Mouse (Mus musculus) telencephalon, adult 2 months (tissue): ENCODE measurements around the gene Slc35b1.

Experiments used
- DNase-seq: peaks from one replicate; pipeline ENCODE4 v3.0.0-alpha.2; 2011; ENCODE audit warnings: low read depth, low spot score

Slc35b1 gene

DNA sequence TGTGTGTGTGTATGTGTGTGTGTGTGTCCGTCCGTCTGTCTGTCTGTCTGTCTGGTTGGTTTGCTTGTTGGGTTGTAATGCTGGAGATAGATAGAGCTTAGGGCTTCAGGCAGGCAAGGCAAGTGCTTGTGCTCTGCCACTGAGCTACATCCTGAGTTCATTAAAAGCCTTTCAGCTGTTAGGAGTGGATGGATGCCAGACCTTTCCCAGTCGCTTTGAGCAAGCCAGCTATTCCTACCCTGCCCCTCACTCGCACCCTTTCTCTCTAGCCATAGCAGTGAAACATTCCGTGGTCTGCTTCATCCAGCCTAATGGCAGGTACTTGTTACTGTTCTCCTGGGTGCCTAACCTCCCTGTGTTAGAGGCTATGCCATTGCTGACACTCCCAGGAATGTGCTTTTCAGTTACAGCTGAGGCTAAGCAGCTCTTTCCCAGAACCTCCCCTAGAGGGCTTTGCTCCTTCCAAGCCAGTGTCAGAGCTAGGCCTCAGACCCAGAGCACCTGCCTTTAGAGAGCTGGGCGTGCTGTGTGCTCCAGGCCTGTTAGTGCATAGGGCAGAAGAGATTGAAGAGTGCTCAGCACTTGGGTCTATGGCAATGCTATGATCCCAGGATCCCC, 18.1 kb upstream of the Slc35b1 start:
- no peak for DNase-seq

DNA sequence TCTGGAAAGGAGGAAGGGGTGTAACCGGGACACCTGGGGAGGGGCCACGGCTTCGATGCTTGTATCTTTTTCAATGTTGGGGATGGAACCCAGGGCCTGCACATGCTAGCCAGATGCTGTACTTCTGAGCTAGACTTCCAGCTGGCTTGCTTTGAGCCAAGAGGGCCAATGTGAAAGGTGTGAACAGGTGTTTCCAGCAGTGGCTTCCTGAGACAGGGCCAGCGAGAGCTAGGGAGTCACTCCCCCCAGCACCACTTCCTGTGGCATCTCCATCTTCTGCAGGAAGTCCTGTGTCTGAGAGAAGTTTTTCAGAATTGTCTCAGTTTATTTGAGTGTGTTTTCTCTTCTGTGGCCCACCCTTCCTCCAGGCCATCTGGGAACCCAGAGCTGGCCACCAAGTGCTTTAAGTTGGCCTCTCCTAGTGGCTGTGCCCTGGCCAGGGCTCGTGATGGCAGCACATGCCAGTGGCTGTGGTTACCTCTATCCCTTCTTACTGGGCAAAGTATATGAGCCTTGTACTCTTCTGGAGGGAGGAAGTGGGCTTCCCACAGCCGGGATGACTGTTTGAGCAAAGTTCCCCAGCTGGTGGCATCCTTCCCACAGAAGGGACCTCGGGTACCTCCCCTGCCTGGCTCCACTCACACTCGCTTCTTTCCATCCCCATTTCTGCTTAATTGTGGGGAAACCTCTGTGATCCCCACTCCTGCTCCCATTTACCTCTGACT, 17.3 kb upstream of the Slc35b1 start:
- DNase-seq = no peak

DNA sequence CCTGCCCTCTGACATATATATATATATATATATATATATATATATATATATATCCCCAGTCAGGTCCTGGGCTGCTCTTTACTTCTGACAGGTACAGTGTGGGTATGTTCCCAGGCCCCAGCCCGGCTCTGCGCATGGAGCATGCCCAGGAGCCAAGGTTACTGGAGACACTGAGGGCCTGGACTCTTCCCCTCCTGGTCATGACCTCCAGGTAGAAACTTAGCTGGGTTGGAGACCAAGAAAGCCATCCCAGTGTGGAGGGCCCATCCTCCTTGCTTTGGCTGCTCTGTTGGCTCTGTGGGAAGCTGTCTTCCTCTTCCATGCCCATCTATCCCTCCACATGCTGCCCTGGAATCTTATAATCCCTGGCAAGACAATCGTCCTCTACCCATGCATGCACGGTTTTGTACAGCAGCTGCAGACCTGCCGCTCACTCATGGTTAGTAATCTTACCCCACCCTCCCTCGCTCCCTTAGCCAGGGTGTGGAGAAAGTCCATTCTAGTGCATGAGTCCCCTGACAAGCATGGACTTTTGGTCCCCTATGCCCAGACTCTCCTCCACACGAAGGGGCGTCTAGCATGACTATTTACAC, 16.2 kb upstream of the Slc35b1 start:
- no peak for DNase-seq

DNA sequence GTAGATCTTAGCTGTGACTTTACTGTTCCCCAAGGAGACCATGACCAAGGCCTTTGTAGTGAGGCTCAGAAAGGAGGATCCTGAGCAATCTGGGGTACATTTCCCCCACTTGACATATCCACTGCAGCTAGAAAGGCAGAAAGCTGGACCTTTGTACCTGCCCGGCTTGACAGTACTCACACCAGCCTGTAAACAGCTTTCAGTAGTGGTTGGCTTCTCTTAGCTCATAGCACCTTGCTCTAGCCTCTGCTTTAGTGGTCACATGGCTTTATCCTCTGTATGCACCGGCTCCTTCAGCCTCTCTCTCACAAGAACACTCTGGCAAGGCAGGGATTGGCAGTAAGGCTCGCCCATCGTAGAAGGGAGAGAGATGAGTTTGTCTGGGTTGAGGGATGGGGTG, 15.6 kb upstream of the Slc35b1 start:
- DNase-seq = no peak

DNA sequence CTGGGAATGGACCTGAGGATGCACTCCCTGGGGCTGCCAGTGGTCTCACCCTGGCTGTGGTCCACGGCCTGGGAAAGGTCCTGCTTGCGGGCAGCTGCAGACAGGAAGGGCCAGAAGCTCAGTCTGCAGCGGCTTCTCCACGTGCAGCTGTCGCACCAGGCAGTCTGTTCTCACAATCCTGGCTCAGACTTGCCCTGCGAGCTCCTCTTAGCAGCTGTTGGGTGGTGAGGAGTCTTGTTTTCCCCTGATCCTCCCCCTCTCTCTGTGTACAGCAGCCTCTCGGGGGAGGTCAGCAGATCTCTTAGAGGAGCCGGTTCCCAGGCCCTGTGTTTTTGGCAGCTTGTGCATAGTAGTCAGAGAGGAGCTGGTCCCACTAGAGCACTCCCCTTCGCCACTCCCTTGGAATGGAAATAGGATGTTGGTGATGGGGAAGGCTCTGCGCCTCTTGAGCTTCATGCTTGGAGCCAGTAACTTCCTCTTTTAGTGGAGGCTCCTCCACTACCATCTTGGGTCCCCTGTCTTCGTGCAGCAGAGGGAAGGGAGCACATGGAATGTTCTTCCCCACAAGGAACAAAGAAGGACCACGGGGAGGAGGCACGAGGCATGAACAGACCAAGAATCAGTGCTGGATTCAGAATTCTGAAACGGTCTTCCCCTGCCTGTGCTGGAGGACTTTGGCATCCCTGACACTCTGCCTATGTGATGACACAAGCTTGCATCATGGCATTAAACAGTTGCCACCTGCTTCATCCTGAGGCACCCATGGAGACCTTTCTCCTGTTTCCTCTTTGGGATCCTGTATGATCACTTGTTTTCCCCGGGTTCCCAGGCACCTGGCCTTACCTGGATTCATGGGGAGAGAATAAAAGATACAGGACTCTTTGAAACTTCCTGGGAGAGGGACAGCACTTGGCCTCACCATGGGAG, 14.3 kb upstream of the Slc35b1 start:
- no peak for DNase-seq

DNA sequence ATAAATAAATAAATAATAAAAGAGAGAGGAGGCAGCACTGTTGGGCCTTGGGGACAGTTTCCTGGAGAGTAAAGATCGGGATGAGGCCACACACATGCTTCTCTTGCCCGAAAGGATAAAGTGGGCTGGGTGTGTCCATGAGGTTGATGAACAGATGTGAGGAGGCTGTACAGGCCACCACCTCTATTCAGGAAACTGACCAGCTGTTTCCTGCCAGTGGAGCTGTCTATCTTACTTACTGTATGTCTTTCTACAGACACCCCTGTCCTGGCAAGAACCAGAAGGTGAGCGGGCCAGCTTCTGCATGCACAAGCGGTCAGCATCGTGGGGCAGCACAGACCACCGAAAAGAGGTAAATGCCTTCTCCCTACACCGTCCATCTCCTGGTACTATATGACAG, 13.3 kb upstream of the Slc35b1 start:
- DNase-seq = no peak

DNA sequence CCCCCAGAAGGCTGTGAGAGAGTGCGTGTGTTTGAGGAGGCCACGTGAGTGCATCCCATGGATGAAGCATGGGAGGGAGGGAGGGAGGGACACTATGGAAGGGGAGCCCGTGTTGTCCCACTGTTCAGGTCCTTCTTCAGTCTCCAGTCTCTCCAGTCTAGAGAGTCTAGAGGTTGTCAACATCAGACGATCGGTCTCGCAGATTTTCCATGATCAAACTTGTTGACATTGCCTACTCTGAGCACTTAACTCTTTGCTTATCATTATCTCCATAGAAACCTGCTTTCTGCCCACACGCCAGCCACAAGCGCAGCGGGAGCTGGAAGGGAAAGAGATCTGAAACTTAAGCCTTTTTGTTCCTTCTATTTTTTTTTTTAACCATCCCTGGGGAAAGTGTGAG, 5.6 kb upstream of the Slc35b1 start:
- no peak for DNase-seq

DNA sequence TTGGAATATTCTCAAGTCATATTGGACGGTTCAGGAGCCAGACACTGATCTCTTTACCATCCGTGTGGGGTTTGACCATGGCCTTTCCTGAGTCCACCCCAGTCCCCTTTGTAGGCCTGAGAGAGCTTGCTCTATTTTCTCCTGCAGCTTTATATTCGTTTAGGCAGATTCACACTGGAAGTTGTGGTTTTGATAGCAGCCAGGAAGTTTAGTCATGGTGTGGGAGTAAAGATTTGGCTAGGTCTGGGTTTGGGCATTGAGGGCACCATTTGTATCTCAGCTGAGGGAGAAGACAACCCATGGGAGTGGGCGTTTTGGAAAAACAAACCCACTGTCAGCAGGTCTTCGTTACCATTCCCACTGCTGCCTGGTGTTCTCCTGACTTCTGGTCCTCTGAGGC, 4.9 kb upstream of the Slc35b1 start:
- no peak for DNase-seq

DNA sequence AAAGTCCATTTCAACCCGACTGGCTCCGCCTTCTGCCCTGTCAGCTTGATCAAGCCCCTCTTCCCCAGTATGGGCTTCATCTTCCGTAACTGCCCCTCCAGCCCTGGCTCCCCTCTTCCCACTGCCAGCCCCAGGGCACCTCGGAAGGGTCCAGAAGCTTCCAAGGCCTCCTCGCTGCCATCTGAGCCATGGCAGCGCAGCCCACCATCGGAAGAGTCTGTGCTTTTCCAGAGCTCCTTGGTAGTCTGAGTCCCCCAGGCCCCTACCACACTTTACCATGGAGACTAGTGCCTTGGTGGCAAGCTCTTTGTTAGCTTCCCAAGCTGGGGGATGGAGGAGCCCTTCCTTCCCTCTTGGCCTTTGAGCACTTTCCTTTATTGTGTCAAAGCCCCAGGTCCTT, 3.8 kb upstream of the Slc35b1 start:
- no peak for DNase-seq

DNA sequence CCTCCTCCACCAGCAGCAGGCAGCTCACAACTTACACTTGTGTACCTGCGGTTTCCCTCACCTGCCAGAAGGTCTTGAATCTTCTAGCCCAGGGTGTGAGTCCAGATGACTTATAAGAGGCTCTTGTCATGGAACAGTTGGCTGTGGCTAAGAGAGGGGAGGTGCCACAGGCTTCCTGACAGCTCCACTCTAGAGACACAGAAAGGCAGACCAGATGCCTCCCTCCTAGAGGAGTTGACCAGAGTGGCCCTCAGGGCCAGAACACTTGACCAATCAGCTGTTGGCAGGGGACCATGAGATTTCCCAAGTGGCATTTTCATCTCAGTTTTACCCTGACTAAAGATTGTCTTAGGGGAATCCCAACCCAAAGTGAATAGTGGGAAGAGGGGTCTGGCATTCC, 3.3 kb upstream of the Slc35b1 start:
- DNase-seq = no peak

DNA sequence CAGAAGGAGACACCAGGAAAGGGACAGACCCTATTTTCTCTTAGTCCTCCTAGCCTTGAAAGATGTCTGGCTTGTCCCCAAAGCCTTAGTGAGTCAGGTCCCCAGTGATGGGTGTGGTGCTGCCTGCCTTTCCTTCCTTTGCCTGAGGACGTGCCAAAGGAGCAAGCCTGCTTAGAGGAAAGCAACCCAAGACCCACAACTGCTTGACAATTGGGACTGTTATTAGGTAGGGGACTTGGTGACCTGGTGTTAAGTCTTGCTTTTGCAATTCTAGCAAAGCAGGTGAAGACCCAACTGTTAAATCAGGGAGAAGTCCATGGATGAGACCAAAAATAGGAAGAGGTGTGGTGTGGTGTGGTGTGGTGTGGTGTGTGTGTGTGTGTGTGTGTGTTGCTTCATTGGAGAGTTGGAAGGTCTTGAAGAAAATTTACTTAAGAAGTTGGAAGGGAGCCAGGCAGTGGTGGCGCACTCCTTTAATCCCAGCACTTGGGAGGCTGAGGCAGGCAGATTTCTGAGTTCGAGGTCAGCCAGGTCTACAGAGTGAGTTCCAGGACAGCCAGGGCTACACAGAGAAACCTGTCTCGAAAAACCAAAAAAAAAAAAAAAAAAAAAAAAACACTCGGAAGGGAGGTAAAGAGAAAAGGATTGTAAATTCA, 1.0 kb upstream of the Slc35b1 start:
- no peak for DNase-seq

DNA sequence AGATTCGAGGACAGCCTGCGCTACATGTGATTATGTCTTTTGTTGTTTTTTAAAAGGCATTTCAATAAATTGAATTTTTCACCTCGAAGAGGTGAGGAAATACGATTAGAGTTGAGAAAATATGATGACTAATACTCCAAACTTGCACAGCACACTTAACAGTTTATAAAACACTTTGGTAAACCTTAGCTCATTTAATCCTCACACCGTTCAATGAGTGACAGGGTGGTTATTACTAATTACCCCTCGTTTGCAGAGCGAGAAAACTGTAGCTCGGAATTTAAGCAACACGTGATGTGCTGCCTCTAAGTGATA, 531 bp upstream of the Slc35b1 start:
- DNase-seq = no peak

DNA sequence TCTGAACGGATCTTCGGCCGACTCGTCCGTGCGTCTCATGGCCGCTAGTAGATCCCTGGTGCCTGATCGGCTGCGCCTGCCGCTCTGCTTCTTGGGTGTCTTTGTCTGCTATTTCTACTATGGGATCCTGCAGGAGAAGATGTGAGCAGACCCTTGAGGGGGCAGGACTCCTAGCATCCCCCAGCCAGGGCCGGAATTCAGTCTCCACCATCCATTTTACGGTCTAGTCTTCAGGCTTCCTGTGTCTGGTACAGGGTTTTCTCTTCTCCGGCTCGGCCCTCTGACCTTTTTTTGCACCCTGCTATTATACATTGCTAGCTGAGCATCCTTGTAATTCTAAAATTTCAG, 455 bp downstream of the Slc35b1 start:
- DNase-seq = no peak

DNA sequence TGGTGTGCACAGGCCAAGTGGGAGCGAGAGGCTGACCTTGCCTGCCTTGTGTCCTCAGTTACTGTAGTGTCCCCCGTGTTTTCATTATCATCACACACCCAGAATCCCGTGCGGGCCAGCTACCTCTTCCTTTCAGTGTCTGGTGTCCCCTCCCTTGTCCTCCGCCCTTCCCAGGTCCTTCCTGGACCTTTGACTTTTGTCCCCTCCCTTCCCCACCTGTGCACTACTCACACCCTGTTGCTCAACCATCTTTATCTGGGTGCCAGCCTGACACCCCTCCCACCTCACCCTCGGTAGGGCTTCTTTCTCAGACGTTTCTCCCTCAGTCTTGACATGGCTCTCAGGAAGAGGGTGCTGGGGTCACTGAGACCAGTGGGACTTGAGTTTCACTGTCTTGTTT, 2.9 kb downstream of the Slc35b1 start:
- no peak for DNase-seq

DNA sequence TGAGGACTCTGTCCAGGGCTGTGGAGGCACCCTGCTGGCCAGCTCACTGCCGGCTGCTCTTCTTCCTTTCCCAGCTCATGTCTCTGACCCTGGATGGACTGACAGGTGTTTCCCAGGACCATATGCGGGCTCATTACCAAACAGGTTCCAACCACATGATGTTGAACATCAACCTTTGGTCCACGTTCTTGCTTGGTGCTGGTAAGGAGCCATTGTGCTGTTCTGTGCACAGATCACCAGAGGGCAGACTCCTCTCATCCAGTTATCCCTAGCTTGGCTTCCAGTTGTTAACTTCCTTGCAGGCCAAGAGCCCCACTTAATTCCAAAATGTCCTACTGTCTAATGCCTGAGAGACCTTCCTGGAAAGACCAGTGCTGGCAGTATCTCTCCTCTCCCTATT, 4.5 kb downstream of the Slc35b1 start:
- no peak for DNase-seq

DNA sequence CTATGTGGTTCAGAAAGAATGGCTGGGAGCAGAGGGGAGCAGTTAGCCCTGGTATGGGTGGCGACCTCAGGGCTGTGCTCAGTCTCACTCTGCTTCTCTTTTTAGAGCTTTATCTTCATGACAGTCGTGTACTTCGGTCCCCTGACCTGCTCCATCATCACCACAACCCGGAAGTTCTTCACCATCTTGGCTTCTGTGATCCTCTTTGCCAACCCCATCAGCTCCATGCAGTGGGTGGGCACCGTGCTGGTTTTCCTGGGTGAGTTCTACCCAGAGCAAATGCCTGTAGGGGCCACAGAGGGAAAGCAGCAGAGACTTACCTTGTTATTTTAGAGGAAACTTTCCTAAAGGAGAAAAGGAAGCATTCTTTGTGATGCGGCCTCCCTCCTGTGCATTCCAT, 5.9 kb downstream of the Slc35b1 start:
- DNase-seq = no peak

DNA sequence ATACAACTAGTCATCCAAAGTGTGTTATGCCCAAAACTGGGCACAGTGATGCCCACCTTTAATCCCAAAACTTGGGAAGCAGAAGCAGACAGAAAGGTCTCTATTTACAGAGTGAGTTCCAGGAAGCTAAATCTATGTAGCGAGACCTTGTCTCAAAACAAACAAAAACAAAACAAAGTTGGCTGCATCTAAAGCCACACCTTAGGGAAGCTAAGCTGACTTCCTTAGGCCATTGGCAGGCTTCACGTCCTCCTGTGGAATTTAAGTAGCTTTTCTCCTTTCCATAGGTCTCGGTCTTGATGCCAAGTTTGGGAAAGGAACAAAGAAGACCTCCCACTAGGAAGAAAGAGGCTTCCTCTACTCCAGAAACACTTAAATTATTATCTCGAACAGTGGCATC, 6.7 kb downstream of the Slc35b1 start:
- no peak for DNase-seq

DNA sequence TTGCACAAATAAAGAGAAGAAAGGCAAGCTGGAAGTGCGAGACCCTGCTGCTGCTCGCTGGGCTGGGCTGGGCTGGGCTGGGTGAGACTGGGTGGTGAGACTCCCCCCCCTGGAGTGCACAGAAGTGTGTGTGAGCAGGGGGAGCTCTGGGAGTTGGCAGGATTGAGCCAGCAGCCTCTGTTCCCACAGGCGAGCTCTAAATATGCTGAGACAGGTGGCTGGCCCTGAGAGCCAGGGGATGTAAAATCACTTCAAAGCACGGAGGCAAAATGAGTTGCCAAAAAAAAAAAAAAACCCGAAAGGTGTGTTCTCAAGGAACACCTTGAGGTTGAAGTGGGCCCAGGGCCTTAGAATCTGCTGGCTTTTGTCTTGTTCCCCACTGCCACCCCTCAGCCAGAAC, 7.3 kb downstream of the Slc35b1 start:
- DNase-seq = no peak

DNA sequence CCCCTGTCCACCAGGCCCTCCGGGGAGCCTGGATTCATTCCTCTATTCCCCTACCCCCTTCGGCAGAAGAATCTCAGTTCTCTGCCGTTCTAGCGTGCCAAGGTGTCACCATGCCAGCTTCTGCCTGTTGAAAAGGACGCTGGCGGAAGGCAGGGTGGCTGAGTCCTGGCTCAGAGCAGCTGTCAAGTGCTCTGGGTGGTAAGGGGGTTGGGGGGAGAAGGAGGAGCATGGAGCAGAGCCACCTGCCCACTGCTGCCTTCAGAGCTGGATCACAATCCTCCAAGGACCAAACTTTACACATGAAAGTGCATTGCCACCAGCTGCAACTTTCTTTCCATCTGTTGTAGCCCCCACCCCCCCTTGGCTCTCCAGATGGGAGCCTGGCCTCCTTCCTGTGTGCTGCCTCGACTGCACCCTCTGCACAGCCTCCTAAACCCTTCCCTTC, 7.8 kb downstream of the Slc35b1 start:
- no peak for DNase-seq

DNA sequence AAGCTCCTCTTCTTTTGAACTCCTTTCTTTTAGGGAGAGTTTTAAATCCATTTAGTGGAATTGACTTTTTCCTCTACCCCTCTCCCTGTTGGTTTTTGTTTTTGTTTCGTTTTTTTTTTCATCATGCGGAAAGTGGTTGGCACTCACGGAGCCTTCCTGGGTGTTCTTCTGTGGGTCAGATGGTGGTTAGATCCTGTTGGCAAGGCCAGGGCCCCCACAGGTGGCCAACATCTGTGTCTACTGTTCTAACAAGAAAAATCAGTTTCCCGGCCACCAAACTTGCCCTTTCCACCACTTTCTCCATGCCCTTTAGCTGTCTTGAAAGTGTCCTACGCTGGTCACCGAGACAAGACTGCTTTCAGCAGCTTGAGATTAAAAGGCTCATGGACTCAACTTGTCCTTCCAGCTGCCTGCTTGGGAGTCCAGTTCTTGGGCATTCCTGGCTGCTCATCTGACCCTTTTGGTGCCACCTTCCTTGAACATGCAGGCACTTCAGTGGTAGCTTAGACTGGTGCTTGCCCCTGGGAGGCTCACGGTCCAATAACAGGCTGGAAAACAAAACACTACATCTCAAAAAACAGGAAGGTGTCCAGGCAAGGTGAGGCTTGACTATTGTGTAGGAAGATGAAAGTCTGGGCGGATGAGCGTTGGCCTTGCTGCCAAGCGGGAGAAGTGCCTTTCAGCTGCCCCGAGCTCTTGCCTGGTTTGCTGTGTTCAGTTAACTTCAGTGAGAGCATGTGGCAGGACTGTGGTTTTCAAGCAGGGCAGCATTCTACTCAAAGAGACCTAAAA, 8.4 kb downstream of the Slc35b1 start:
- DNase-seq = no peak

DNA sequence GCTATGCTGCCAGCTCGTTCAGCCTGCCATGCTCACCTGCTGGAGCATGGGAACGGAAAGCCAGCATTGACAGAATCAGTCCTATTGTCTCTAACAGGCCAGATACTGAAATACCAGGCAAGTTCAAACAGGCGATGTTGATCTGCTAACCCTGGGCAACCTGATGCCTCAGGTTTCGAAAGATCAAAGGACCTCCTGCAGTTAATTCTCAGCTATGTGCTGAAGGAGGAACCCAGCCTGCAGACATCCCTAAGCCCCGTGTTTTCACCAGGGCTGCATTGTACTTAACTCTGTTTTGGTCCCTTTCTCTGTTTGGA, 9.0 kb downstream of the Slc35b1 start:
- DNase-seq = no peak
